In genomic region chr14:76223903-76224302, GRCm38 (mm10) we compare ENCODE assay signal across 22 mouse cellular contexts.
DNase-seq lines count a peak whose midpoint lies in the region; ATAC-seq and TF ChIP-seq lines count a peak whose summit lies in the region.
"Had no signal": no experiment of that assay in that cellular context is flagged by ENCODE, and none has a peak within 500 bp of the region (broad histone marks: within the 10 kb centered on the region; RNA-seq: fewer than 3 reads in every experiment).

No protein-coding gene starts in this region.

- no peaks in the 10 kb centered on the region for H3K36me3 ChIP-seq in forebrain, embryonic 10.5 days (replicated peaks)
- H3K36me3 ChIP-seq in forebrain, embryonic 15.5 days = no peaks in the 10 kb centered on the region
- no peaks in the 10 kb centered on the region for H3K36me3 ChIP-seq in hindbrain, embryonic 10.5 days
- H3K36me3 ChIP-seq in hindbrain, postnatal 0 days (ENCODE audit: insufficient read depth, low read length) = no peaks in the 10 kb centered on the region
- no peaks in the 10 kb centered on the region for H3K36me3 ChIP-seq in lung, embryonic 16.5 days (ENCODE audit: control insufficient read depth, insufficient read depth, low read length)
- H3K36me3 ChIP-seq in stomach, embryonic 15.5 days = no peaks in the 10 kb centered on the region
- H3K36me3 ChIP-seq: embryonic facial prominence, embryonic 12.5 days; G1E; hindbrain, embryonic 13.5 days had no signal

- no peak overlapping the region for H3K4me3 ChIP-seq in forebrain, embryonic 10.5 days
- no peak overlapping the region for H3K4me3 ChIP-seq in forebrain, embryonic 15.5 days
- no peak overlapping the region for H3K4me3 ChIP-seq in hindbrain, embryonic 10.5 days
- H3K4me3 ChIP-seq in hindbrain, postnatal 0 days (ENCODE audit: low read length) = no peak overlapping the region
- no peak overlapping the region for H3K4me3 ChIP-seq in lung, embryonic 16.5 days (ENCODE audit: low read length)
- no peak overlapping the region for H3K4me3 ChIP-seq in stomach, embryonic 15.5 days (replicated peaks)
- H3K4me3 ChIP-seq: embryonic facial prominence, embryonic 12.5 days; forebrain, embryonic 13.5 days; hindbrain, embryonic 13.5 days had no signal

- no peak for ATAC-seq in forebrain, embryonic 15.5 days (replicated peaks)
- no peak for ATAC-seq in hindbrain, postnatal 0 days
- ATAC-seq in lung, embryonic 16.5 days (ENCODE audit: low read depth) = peak; percentile 21; the same call in 1 of the 2 replicates
- no peak for ATAC-seq in stomach, embryonic 15.5 days (ENCODE audit: insufficient read depth, low FRiP score, low read depth)
- ATAC-seq: CD4-positive, CD25-positive, alpha-beta regulatory T cell, adult 4 months; forebrain, embryonic 13.5 days had no signal

- TF ChIP-seq CTCF in hindbrain, postnatal 0 days (IDR thresholded peaks at IDR 0.05; ENCODE audit: low read depth) = no peak

- H3K27me3 ChIP-seq in forebrain, embryonic 10.5 days (ENCODE audit: poor library complexity, severe bottlenecking) = peaks cover 40% of the 10 kb centered on the region
- H3K27me3 ChIP-seq in forebrain, embryonic 15.5 days = no peaks in the 10 kb centered on the region
- H3K27me3 ChIP-seq in hindbrain, embryonic 10.5 days (ENCODE audit: insufficient read depth, poor library complexity, severe bottlenecking) = no peaks in the 10 kb centered on the region
- H3K27me3 ChIP-seq in hindbrain, postnatal 0 days (ENCODE audit: insufficient read depth, low read length) = no peaks in the 10 kb centered on the region
- no peaks in the 10 kb centered on the region for H3K27me3 ChIP-seq in lung, embryonic 16.5 days (ENCODE audit: control insufficient read depth, insufficient read depth, low read depth, low read length)
- no peaks in the 10 kb centered on the region for H3K27me3 ChIP-seq in stomach, embryonic 15.5 days (replicated peaks)
- H3K27me3 ChIP-seq: embryonic facial prominence, embryonic 12.5 days; hindbrain, embryonic 13.5 days had no signal

- WGBS in forebrain, embryonic 10.5 days = 90% methylated on average over 2 of the region's 2 CpGs
- 90% methylated on average over 2 of the region's 2 CpGs for WGBS in forebrain, embryonic 15.5 days
- 93% methylated on average over 2 of the region's 2 CpGs for WGBS in hindbrain, embryonic 10.5 days
- 92% methylated on average over 2 of the region's 2 CpGs for WGBS in hindbrain, postnatal 0 days
- 74% methylated on average over 2 of the region's 2 CpGs for WGBS in lung, embryonic 16.5 days
- WGBS in stomach, embryonic 15.5 days = 83% methylated on average over 2 of the region's 2 CpGs

- peaks cover 47% of the 10 kb centered on the region for H3K4me1 ChIP-seq in forebrain, embryonic 10.5 days
- peaks cover 13% of the 10 kb centered on the region for H3K4me1 ChIP-seq in forebrain, embryonic 15.5 days
- H3K4me1 ChIP-seq in hindbrain, embryonic 10.5 days (replicated peaks) = peaks cover 33% of the 10 kb centered on the region
- 0 out of 2 replicates have a peak, but pooled peaks cover 8% of the 10 kb centered on the region for H3K4me1 ChIP-seq in hindbrain, postnatal 0 days (ENCODE audit: insufficient read depth, low read length)
- H3K4me1 ChIP-seq in lung, embryonic 16.5 days (replicated peaks; ENCODE audit: control insufficient read depth, insufficient read depth, low read length) = peaks cover 14% of the 10 kb centered on the region
- H3K4me1 ChIP-seq in stomach, embryonic 15.5 days = peaks cover 10% of the 10 kb centered on the region; the same call in 1 of the 2 replicates

- H3K27ac ChIP-seq in forebrain, embryonic 10.5 days = peak overlapping the region; percentile 67
- no peak overlapping the region for H3K27ac ChIP-seq in forebrain, embryonic 15.5 days (replicated peaks)
- peak overlapping the region; percentile 80; the same call in 1 of the 2 replicates for H3K27ac ChIP-seq in hindbrain, embryonic 10.5 days
- no peak overlapping the region for H3K27ac ChIP-seq in hindbrain, postnatal 0 days
- H3K27ac ChIP-seq in lung, embryonic 16.5 days (ENCODE audit: low read length) = peak overlapping the region; percentile 2
- 0 out of 2 replicates have a peak overlapping the region, but pooled peaks have one; percentile 69 for H3K27ac ChIP-seq in stomach, embryonic 15.5 days
- H3K27ac ChIP-seq: embryonic facial prominence, embryonic 12.5 days; forebrain, embryonic 13.5 days; hindbrain, embryonic 13.5 days had no signal

- H3K9ac ChIP-seq in forebrain, embryonic 15.5 days (replicated peaks) = no peak overlapping the region
- H3K9ac ChIP-seq in hindbrain, postnatal 0 days (replicated peaks; ENCODE audit: low read length) = no peak overlapping the region
- H3K9ac ChIP-seq in lung, embryonic 16.5 days (ENCODE audit: low read length) = no peak overlapping the region
- no peak overlapping the region for H3K9ac ChIP-seq in stomach, embryonic 15.5 days
- H3K9ac ChIP-seq: embryonic facial prominence, embryonic 12.5 days; forebrain, embryonic 13.5 days; hindbrain, embryonic 13.5 days had no signal

- DNase-seq in forebrain, embryonic 10.5 days (ENCODE audit: extremely low spot score, low spot score) = no peak
- DNase-seq in hindbrain, embryonic 10.5 days (ENCODE audit: low spot score) = no peak
- no peak for DNase-seq in hindbrain, postnatal 0 days (ENCODE audit: low spot score)
- no peak for DNase-seq in lung, adult 18-20 months
- no peak for DNase-seq in ovary, postnatal 10 days (ENCODE audit: low spot score)
- DNase-seq: adrenal gland, adult 8-10 months; adrenal gland, postnatal 36 days; B cell, adult 2 months; cerebellum, adult 2 months; cerebellum, postnatal 10 days; embryo, embryonic 11 days; gastrocnemius, postnatal 36 days; heart, postnatal 10 days; heart, postnatal 4 days had no signal

- H3K4me2 ChIP-seq in forebrain, embryonic 15.5 days (replicated peaks) = no peak overlapping the region
- no peak overlapping the region for H3K4me2 ChIP-seq in hindbrain, postnatal 0 days (ENCODE audit: low read depth, low read length)
- H3K4me2 ChIP-seq in lung, embryonic 16.5 days (ENCODE audit: low read depth, low read length) = no peak overlapping the region
- no peak overlapping the region for H3K4me2 ChIP-seq in stomach, embryonic 15.5 days
- H3K4me2 ChIP-seq: embryonic facial prominence, embryonic 12.5 days; forebrain, embryonic 13.5 days; hindbrain, embryonic 13.5 days had no signal

- H3K9me3 ChIP-seq in forebrain, embryonic 10.5 days = peaks cover under 1% of the 10 kb centered on the region; the same call in 1 of the 2 replicates
- no peaks in the 10 kb centered on the region for H3K9me3 ChIP-seq in forebrain, embryonic 15.5 days
- peaks cover 3% of the 10 kb centered on the region; the same call in 1 of the 2 replicates for H3K9me3 ChIP-seq in hindbrain, embryonic 10.5 days
- H3K9me3 ChIP-seq in hindbrain, postnatal 0 days (ENCODE audit: low read length) = no peaks in the 10 kb centered on the region
- no peaks in the 10 kb centered on the region for H3K9me3 ChIP-seq in lung, embryonic 16.5 days (ENCODE audit: control insufficient read depth, low read length)
- no peaks in the 10 kb centered on the region for H3K9me3 ChIP-seq in stomach, embryonic 15.5 days
- H3K9me3 ChIP-seq: embryonic facial prominence, embryonic 12.5 days; forebrain, embryonic 13.5 days; G1E; hindbrain, embryonic 13.5 days had no signal

Comparison
In these comparisons a context has a peak if more than half of its experiments do, and no peak if none do; other contexts are left out.
1. H3K27ac ChIP-seq: peak in forebrain, embryonic 10.5 days (single experiment), hindbrain, embryonic 10.5 days (single experiment), lung, embryonic 16.5 days (single experiment) and stomach, embryonic 15.5 days (single experiment); none in forebrain, embryonic 15.5 days (single experiment) and hindbrain, postnatal 0 days (single experiment).